Mouse (Mus musculus): ENCODE measurements at regions not wholly inside any gene's neighbourhood (a gene's known extent, or its start where the extent isn't known, plus 50 kb on each side); places are given as distances from the start of the nearest gene placed in this dataset.

DNA sequence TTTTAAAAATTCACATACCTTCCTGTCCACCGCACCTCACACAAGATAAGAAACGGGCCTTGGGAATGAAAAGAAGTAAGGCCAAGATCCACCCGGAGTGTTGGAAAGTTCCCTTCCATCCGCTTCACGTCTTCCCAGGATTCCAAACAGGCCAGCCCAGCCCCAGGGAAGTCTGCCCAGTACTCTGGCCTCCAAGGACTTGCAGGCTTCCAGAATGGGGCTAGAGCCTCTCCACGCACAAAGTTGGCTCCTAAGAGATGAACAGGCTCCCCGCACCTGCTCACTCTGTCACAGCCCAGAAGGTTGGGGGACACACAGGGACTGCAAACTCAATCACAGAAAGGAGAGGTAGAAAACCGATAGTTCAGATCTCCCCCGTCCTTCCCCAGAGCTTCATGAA, 88.4 kb upstream of the Armc2 start:
- TF ChIP-seq POLR2A (IDR thresholded peaks at IDR 0.05; ENCODE audit: insufficient read length, low read depth) (no peak), TCF12 (IDR thresholded peaks at IDR 0.05; ENCODE audit: insufficient read depth, poor library complexity, severe bottlenecking) (no peak), MAX (IDR thresholded peaks at IDR 0.05; ENCODE audit: low read depth) (no peak), USF1 (IDR thresholded peaks at IDR 0.05; ENCODE audit: low read depth) (no peak)
